Mouse (Mus musculus): Measurements from ENCODE around the gene Ggt1.

Gene Ggt1

GRCm38 (mm10) chr10:75571937-75572336 is 10.5 kb downstream of the Ggt1 start:
- no peak for DNase-seq (ENCODE audit: low spot score in 2 of 2)

DNA sequence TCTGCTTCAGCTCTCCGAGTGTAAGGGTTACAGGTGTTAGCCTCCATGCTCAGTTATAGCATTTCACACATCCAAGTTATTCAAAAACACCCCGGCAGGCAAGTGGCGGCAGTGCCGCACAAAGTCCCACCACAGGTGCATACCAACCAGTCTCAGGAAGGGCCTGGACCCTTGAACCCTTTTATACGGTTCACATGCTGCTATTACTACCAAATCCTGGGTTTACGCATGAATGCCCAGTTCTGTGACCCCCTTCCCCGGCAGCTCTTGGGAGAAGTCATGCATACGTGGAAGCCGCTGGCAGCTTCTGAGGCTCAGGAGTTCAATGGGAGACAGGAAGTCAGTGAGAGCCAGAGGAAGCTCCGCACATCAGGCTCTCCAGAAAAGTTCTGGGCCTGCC is 11.8 kb downstream of the Ggt1 start:
- DNase-seq (ENCODE audit: low spot score in 2 of 2): no peak

- DNase-seq (ENCODE audit: low spot score in 2 of 2): no peak
Observed at GRCm38 (mm10) chr10:75573965-75574364, 12.6 kb downstream of the Ggt1 start.

- DNase-seq (ENCODE audit: low spot score in 2 of 2): peak in 1 of 2 experiments; percentile 56
Observed at GRCm38 (mm10) chr10:75579129-75579528, 17.7 kb downstream of the Ggt1 start.

DNA sequence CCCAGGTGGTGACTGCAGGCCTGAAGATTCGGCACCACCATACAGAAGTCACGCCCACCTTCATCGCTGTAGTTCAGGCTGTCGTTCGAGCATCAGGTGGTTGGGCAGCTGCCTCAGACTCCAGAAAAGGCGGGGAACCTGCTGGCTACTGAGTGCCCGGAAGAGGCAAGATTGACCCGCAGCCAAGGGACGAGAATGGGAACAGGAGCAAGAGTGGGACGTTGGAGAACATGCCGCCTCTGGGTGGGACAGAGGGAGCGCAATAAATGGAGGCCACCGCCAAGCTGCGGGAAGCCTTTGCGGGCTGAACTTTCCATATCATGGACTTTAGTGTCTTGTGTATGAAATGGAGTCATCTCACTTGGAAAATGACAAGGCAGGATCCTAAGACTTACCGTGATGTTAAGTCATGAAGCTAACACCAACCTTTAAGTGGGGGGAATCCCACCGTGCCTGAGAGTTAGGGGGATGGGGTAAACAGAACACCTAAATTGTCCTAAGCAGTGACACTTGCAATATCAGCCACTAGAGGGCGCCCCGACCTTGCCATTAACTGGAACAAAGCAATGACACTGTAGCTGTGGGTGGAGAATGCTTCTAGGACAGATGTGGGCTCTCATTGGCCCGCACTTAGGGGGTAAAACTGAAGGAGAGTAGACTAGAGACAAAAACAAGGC is 24.6 kb downstream of the Ggt1 start:
- DNase-seq (ENCODE audit: low spot score in 2 of 2): peak; percentile 85 to 97

- no peak for DNase-seq (ENCODE audit: low spot score in 2 of 2)
Observed at GRCm38 (mm10) chr10:75586553-75586879, 25.1 kb downstream of the Ggt1 start.

GRCm38 (mm10) chr10:75587781-75588180 is 26.4 kb downstream of the Ggt1 start:
- DNase-seq (ENCODE audit: low spot score in 2 of 2): no peak

DNA sequence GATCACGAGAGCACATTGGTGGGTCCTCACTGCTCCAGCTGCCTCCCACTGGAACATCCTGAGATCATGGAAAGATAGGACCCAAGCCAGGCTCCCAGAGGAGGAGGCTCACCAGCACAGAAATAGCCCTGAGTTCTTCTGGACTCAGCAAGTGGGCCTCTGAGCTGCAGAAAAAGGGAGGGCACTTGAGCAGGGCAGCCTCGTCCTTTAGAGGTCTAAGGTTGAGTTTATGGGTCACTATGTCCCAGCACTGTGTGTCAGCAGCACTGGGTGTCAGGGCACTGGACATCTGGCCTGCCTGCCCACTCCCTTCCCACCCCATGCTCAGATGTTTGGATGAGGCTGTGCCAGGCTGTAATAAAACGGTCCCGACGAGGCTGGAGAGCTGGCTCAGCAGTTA is 26.9 kb downstream of the Ggt1 start:
- DNase-seq (ENCODE audit: low spot score in 2 of 2): no peak

- DNase-seq (ENCODE audit: low spot score in 2 of 2): no peak
Observed at GRCm38 (mm10) chr10:75589129-75589528, 27.7 kb downstream of the Ggt1 start, which contains the start of gene Ggt5. Gene Ggt5, plus strand, starts transcription at chr10:75589340.

DNA sequence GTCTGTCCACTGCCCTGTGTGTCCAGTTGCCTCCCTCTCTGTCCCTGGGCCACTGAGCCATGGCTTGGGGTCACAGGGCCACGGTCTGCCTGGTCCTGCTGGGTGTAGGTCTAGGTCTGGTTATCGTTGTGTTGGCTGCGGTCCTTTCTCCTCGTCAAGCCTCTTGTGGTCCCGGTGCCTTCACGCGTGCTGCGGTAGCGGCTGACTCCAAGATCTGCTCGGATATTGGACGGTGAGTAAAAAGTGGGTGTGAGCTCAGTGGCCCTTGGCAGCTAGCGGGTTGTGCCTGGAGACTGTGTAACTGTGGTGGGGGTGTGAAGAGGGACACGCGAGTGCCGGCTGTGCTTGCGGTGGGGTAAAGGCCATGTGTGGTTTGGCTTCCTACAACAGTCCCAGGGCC is 28.2 kb downstream of the Ggt1 start:
- DNase-seq (ENCODE audit: low spot score in 2 of 2): no peak

GRCm38 (mm10) chr10:75591211-75591894 is 29.9 kb downstream of the Ggt1 start:
- peak; percentile 74 to 82 for DNase-seq (ENCODE audit: low spot score in 2 of 2)

DNA sequence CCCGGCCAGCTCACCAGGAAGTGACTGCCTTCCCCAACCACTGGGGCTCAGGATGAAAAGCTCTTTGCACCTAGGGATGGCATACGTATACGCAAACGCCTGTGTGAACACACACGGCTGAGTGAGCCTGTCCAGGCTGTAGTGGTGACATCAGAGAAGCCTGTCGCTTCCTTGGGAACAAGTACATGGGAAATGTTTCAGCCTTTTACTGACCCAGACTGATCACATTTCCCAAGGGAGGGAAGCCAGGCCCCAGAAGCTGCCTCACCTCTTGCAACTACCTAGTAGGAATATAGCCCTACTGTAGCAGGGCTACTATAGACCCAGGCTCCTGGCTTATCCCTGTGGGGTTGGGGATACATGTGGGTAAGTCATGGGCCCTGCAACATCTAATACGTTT is 31.2 kb downstream of the Ggt1 start:
- no peak for DNase-seq (ENCODE audit: low spot score in 2 of 2)

DNA sequence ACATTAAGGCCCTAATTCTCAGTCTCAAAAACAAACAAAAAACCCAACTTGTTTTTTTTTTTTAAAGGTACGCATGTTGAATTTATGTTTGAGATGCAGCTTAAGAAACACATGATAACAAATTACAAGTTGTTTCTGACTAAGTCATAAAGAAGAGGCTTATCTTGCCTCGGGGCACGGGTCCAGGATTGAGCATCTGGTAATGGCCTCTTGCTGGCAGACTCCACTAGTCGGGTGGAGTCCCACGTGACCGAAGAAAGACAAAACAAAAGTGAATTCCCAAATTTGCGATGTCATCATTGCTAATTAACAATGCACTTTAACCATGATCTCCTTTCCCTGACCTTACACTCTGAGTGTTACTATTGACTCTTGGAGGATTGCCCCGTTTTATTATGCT is 34.6 kb downstream of the Ggt1 start:
- DNase-seq (ENCODE audit: low spot score in 2 of 2): no peak

DNA sequence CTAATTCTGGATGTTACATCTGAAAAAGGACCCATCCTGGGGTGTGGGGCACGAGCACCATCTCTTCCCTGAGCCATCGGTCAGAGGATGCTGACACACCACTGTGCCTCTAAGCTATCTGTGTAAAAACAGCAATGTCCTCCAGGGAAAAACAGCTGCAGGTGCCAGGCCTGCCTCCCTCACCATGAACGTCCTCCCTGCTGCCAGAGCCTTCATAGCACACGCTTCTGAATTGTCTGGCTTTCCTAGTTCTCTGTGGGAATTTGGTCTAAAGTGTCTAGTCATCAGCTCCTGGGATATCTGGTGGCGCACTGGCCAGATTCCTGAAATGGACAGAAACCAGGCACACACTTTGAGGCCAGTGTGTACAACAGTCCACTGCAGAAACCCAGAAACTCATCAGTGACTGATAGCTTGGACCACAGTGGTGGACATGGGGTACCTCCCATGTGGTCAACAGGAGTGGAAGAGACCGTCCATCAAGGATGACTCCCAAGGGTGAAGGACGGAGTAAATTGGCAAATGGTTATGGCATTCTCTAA is 38.9 kb downstream of the Ggt1 start:
- DNase-seq (ENCODE audit: low spot score in 2 of 2): no peak

- DNase-seq (ENCODE audit: low spot score in 2 of 2): peak in 1 of 2 experiments; percentile 76
Observed at GRCm38 (mm10) chr10:75605162-75605846, 43.9 kb downstream of the Ggt1 start.

- DNase-seq (ENCODE audit: low spot score in 2 of 2): no peak
Observed at GRCm38 (mm10) chr10:75607253-75607652, 45.8 kb downstream of the Ggt1 start.

DNA sequence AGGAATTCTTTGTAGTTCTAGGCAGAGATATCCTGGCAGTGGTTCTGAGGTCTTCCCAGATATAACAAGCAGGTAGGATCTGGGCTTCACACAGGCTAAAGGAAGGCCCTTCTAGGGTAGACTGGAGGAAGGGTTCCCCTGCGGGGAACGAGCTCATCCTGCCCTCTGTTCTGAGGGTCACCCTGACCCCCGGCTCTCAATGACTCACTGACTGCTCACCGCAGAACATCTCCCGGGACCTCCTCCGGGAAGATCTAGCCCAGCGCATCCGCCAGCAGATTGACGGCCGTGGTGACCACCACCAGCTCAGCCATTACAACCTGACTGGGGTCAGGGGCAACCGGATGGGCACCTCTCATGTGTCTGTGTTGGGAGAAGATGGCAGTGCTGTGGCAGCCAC is 47.6 kb downstream of the Ggt1 start:
- DNase-seq (ENCODE audit: low spot score in 2 of 2): no peak

GRCm38 (mm10) chr10:75610486-75610885 is 49.1 kb downstream of the Ggt1 start:
- DNase-seq (ENCODE audit: low spot score in 2 of 2): no peak

- DNase-seq (ENCODE audit: low spot score in 2 of 2): no peak
Observed at GRCm38 (mm10) chr10:75616044-75616443, 54.6 kb downstream of the Ggt1 start.

DNA sequence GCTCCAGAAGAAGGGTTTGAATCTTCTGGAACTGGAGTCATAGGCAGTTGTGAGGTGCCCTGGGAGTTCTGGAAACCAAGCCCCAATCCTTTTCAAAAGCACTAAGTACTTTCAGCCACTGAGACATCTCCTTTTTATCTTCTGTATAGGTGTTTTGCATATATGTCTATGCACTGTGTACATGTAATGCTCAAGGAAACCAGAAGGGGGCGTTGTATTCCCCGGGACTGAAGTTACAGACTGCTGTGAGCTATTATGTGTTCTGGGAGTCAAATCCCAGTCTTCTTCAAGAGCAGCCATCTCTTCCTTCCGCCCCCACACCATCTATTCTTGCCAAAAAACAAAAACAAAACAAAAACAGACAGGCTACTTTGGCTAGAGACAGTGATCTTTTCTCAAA is 59.4 kb downstream of the Ggt1 start:
- no peak for DNase-seq (ENCODE audit: low spot score in 2 of 2)

DNA sequence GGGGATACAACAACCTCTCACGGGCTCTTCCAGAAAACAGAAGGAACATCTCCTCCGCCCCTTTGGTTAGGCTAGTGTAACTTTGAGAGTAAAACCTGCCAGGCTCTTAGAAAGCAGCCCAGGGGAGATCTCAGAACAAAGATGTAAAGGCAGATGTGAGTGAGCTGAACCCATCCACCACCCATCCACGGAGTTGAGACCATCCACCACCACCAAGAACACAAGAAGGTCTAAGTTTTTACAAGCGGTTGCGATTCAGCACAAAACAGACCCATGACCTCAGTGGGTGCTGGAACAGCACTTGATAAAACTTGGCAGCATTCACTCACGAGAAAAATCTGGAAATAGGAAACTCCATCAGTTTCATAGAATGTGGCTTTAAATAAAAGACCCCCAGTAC is 64.5 kb downstream of the Ggt1 start:
- no peak for DNase-seq (ENCODE audit: low spot score in 2 of 2)

- no peak for DNase-seq (ENCODE audit: low spot score in 2 of 2)
Observed at GRCm38 (mm10) chr10:75626991-75627390, 65.6 kb downstream of the Ggt1 start.

DNA sequence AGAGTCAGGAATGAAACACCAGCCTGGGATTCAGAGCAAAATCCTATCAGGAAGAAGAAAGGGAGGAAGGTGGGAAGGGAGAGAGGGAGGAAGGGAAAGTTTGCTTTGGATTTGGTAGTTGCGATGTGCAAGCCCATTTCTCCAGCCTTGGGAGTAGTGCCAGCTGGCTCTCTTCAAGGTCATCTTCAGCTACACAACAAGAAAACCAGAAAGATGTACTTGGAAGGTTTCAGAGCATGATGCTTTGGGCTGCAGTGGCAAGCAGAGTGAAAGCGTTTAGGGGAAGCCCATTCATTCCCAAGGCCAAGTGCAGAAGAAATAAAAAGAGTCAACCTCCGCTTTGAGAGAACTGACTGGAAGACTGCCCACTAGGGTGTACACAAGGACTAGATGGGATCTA is 66.1 kb downstream of the Ggt1 start:
- DNase-seq (ENCODE audit: low spot score in 2 of 2): no peak
